Mouse (Mus musculus): Measurements from ENCODE around the gene Osbp2.

GRCm38 (mm10) chr11:3851872-3852271, 11.8 kb downstream of the Osbp2 start:
- TF ChIP-seq CTCF (IDR thresholded peaks at IDR 0.05; ENCODE audit: control insufficient read depth, insufficient read depth, insufficient read length) (no peak), USF1 (IDR thresholded peaks at IDR 0.05; ENCODE audit: low read depth) (no peak), MAX (IDR thresholded peaks at IDR 0.05) (no peak), MYOD1 (IDR thresholded peaks at IDR 0.05; ENCODE audit: control insufficient read depth, insufficient read length, low read depth) (no peak), MYOG (IDR thresholded peaks at IDR 0.05; ENCODE audit: control insufficient read depth, extremely low read depth, insufficient read length) (no peak), CEBPB (IDR thresholded peaks at IDR 0.05; ENCODE audit: low read depth) (no peak)

Measured in C2C12 (cell line).